Mouse (Mus musculus) liver, adult 2 months (tissue): ENCODE measurements at regions not wholly inside any gene's neighbourhood (a gene's known extent, or its start where the extent isn't known, plus 50 kb on each side); places are given as distances from the start of the nearest gene placed in this dataset.

Experiments used
- DNase-seq: peaks from one replicate; pipeline ENCODE4 v3.0.0-alpha.2; 2011; ENCODE audit warnings: low read depth, low spot score; ENCODE audit errors: extremely low read depth
- H3K27ac ChIP-seq: fragments of 200-500 bp; replicated peaks from 2 replicates; pipeline ENCODE4 v1.5.1; 2012; ENCODE audit warnings: low read depth, mild to moderate bottlenecking, control low read depth, inconsistent platforms, low read length; ENCODE audit not compliant: insufficient read depth
- H3K27me3 ChIP-seq: fragments of 200-500 bp; 2 replicates; pipeline ENCODE4 v1.6.1; 2012; ENCODE audit warnings: mild to moderate bottlenecking, moderate library complexity, low read length, inconsistent platforms; ENCODE audit not compliant: control insufficient read depth, insufficient read depth
- H3K36me3 ChIP-seq: fragments of 200-500 bp; 2 replicates; pipeline ENCODE4 v1.6.1; 2012; ENCODE audit warnings: low read length, inconsistent platforms; ENCODE audit not compliant: control insufficient read depth, insufficient read depth
- H3K4me1 ChIP-seq: fragments of 200-500 bp; 2 replicates; pipeline ENCODE4 v1.6.1; 2011; ENCODE audit warnings: low read length; ENCODE audit not compliant: control insufficient read depth, insufficient read depth
- H3K4me3 ChIP-seq: fragments of 200-500 bp; 2 replicates; pipeline ENCODE4 v1.5.1; 2011; ENCODE audit warnings: low read depth, mild to moderate bottlenecking, control low read depth, low read length, moderate library complexity; ENCODE audit not compliant: insufficient read depth
- H3K79me2 ChIP-seq: fragments of 200-500 bp; 2 replicates; pipeline ENCODE4 v1.6.1; 2012; ENCODE audit warnings: inconsistent platforms, mild to moderate bottlenecking, low read length, moderate library complexity; ENCODE audit not compliant: control insufficient read depth, insufficient read depth
- H3K9ac ChIP-seq: fragments of 200-500 bp; 2 replicates; pipeline ENCODE4 v1.6.1; 2012; ENCODE audit warnings: low read depth, mild to moderate bottlenecking, control low read depth, inconsistent platforms, low read length
- CTCF ChIP-seq: fragments of 200-500 bp; IDR thresholded peaks from 2 replicates; pipeline ENCODE4 v1.5.1; 2011; ENCODE audit warnings: low read depth, low read length, control low read depth
- POLR2A ChIP-seq: fragments of 200-500 bp; IDR thresholded peaks from 2 replicates; pipeline ENCODE4 v1.6.1; 2011; ENCODE audit warnings: low read length, control low read depth; ENCODE audit not compliant: insufficient read depth; ENCODE audit errors: extremely low read depth
- WGBS: fragments of 180-500 bp; shearing (Covaris S2); methylation state at CpG from one replicate; pipeline ENCODE4 v1.1.7; 2018; 5-methylcytosine and 5-hydroxymethylcytosine counted together

- Histone ChIP-seq H3K79me2 (no peaks in the 10 kb centered on the region), H3K9ac (no peak overlapping the region), H3K36me3 (no peaks in the 10 kb centered on the region), H3K4me3 (no peak overlapping the region), H3K27ac (no peak overlapping the region), H3K27me3 (no peaks in the 10 kb centered on the region), H3K4me1 (no peaks in the 10 kb centered on the region)
- DNase-seq = no peak
- 83% methylated on average over 3 of the region's 3 CpGs for WGBS
- no peak for TF ChIP-seq CTCF
- no peak for TF ChIP-seq POLR2A
These were observed 232.4 kb upstream of the Vrk2 start for GRCm38 (mm10) chr11:26826194-26826593.

- Histone ChIP-seq H3K9ac (no peak overlapping the region), H3K79me2 (no peaks in the 10 kb centered on the region), H3K27me3 (no peaks in the 10 kb centered on the region), H3K36me3 (no peaks in the 10 kb centered on the region), H3K27ac (no peak overlapping the region), H3K4me1 (no peaks in the 10 kb centered on the region), H3K4me3 (no peak overlapping the region)
- no peak for TF ChIP-seq POLR2A
- no peak for TF ChIP-seq CTCF
- WGBS = 84% methylated on average over 8 of the region's 8 CpGs
- no peak for DNase-seq
These were observed 230.4 kb upstream of the Vrk2 start for GRCm38 (mm10) chr11:26824080-26824727.

GRCm38 (mm10) chr11:26821091-26821490 is 227.3 kb upstream of the Vrk2 start:
- DNase-seq = no peak
- Histone ChIP-seq H3K36me3 (no peaks in the 10 kb centered on the region), H3K4me1 (no peaks in the 10 kb centered on the region), H3K79me2 (no peaks in the 10 kb centered on the region), H3K27ac (no peak overlapping the region), H3K4me3 (no peak overlapping the region), H3K27me3 (no peaks in the 10 kb centered on the region), H3K9ac (no peak overlapping the region)
- 45% methylated on average over 1 of the region's 1 CpGs for WGBS
- TF ChIP-seq POLR2A (no peak), CTCF (no peak)

- Histone ChIP-seq H3K27me3 (no peaks in the 10 kb centered on the region), H3K79me2 (no peaks in the 10 kb centered on the region), H3K9ac (no peak overlapping the region), H3K4me1 (no peaks in the 10 kb centered on the region), H3K36me3 (no peaks in the 10 kb centered on the region), H3K4me3 (no peak overlapping the region), H3K27ac (no peak overlapping the region)
- DNase-seq = no peak
- no peak for TF ChIP-seq POLR2A
- TF ChIP-seq CTCF = no peak
These were observed 223.5 kb upstream of the Vrk2 start for GRCm38 (mm10) chr11:26817316-26817715.

GRCm38 (mm10) chr11:26815104-26815503 is 221.3 kb upstream of the Vrk2 start:
- H3K27ac ChIP-seq = no peak overlapping the region
- 89% methylated on average over 8 of the region's 8 CpGs for WGBS
- TF ChIP-seq CTCF (no peak), POLR2A (no peak)
- H3K4me3 ChIP-seq = no peak overlapping the region
- H3K27me3 ChIP-seq = no peaks in the 10 kb centered on the region
- H3K36me3 ChIP-seq = no peaks in the 10 kb centered on the region
- no peaks in the 10 kb centered on the region for H3K79me2 ChIP-seq
- no peaks in the 10 kb centered on the region for H3K4me1 ChIP-seq
- no peak overlapping the region for H3K9ac ChIP-seq
- no peak for DNase-seq

GRCm38 (mm10) chr11:26814601-26815000 is 220.8 kb upstream of the Vrk2 start:
- H3K9ac ChIP-seq = no peak overlapping the region
- TF ChIP-seq CTCF = no peak
- TF ChIP-seq POLR2A = no peak
- DNase-seq = no peak
- no peak overlapping the region for H3K4me3 ChIP-seq
- WGBS = 81% methylated on average over 3 of the region's 3 CpGs
- no peaks in the 10 kb centered on the region for H3K36me3 ChIP-seq
- H3K4me1 ChIP-seq = no peaks in the 10 kb centered on the region
- H3K27ac ChIP-seq = no peak overlapping the region
- no peaks in the 10 kb centered on the region for H3K79me2 ChIP-seq
- H3K27me3 ChIP-seq = no peaks in the 10 kb centered on the region
